Mouse (Mus musculus) midbrain, embryonic 16.5 days (tissue): ENCODE measurements around the gene Arhgap42. TPM values are rescaled to one million over a fixed set of nuclear protein-coding genes. Genes with fewer than 3 reads are reported as not detected.

Experiments
- ATAC-seq: fragments of 200-750 bp; cut with Nextera tagmentation; 2 replicates; pipeline ENCODE4 v1.8.0; 2017; ENCODE audit warnings: moderate TSS enrichment
- H3K27ac ChIP-seq: fragments of 300-500 bp; sonication (generic); 2 replicates; pipeline ENCODE4 v1.5.1; 2014; ENCODE audit warnings: mild to moderate bottlenecking, low read length, mixed read lengths
- H3K27me3 ChIP-seq: fragments of 300-500 bp; sonication (generic); 2 replicates; pipeline ENCODE4 v1.6.1; 2014; ENCODE audit warnings: low read depth, low read length, mixed read lengths; ENCODE audit not compliant: control insufficient read depth, insufficient read depth
- H3K36me3 ChIP-seq: fragments of 300-500 bp; sonication (generic); 2 replicates; pipeline ENCODE4 v1.6.1; 2014; ENCODE audit warnings: mild to moderate bottlenecking, low read length, moderate library complexity, mixed read lengths; ENCODE audit not compliant: control insufficient read depth, insufficient read depth
- H3K4me1 ChIP-seq: fragments of 300-500 bp; sonication (generic); 2 replicates; pipeline ENCODE4 v1.6.1; 2014; ENCODE audit warnings: mild to moderate bottlenecking, low read length, mixed read lengths; ENCODE audit not compliant: control insufficient read depth, insufficient read depth
- H3K4me2 ChIP-seq: fragments of 300-500 bp; sonication (generic); 2 replicates; pipeline ENCODE4 v1.6.1; 2014; ENCODE audit warnings: mild to moderate bottlenecking, low read length, mixed read lengths
- H3K4me3 ChIP-seq: fragments of 300-500 bp; sonication (generic); 2 replicates; pipeline ENCODE4 v1.5.1; 2014; ENCODE audit warnings: low read depth, mild to moderate bottlenecking, low read length, moderate library complexity, mixed read lengths
- H3K9ac ChIP-seq: fragments of 300-500 bp; sonication (generic); 2 replicates; pipeline ENCODE4 v1.6.1; 2014; ENCODE audit warnings: low read depth, low read length, mixed read lengths
- H3K9me3 ChIP-seq: fragments of 300-500 bp; sonication (generic); replicated peaks from 2 replicates; pipeline ENCODE4 v1.6.1; 2014; ENCODE audit warnings: mild to moderate bottlenecking, low read length, mixed read lengths; ENCODE audit not compliant: control insufficient read depth, poor library complexity, severe bottlenecking
- WGBS: fragments of 180-500 bp; shearing (Covaris S2); extraction: QIAGEN DNeasy Blood & Tissue Kit; methylation state at CpG from one replicate; pipeline ENCODE4 v1.1.7; 2014; 5-methylcytosine and 5-hydroxymethylcytosine counted together
- polyA plus RNA-seq: library from polyadenylated mRNA; unstranded; fragments of >200 nt; fragmentation: Nextera tagmentation; extraction: Ambion mirVana; gene quantifications from 2 replicates; pipeline ENCODE4 v1.2.1, GENCODE M21; 2015

Arhgap42 gene
- polyA plus RNA-seq, 1 experiment from 2014 or later: 14.7 TPM

- no peak overlapping the region for H3K27ac ChIP-seq
- no peaks in the 10 kb centered on the region for H3K4me1 ChIP-seq
- H3K4me2 ChIP-seq: no peak overlapping the region
- no peaks in the 10 kb centered on the region for H3K27me3 ChIP-seq
- H3K9ac ChIP-seq: no peak overlapping the region
- no peak for ATAC-seq
- no peak overlapping the region for H3K4me3 ChIP-seq
- no peaks in the 10 kb centered on the region for H3K9me3 ChIP-seq
- H3K36me3 ChIP-seq: no peaks in the 10 kb centered on the region
Observed at GRCm38 (mm10) chr9:9245994-9246393, 7.1 kb upstream of the Arhgap42 start.

GRCm38 (mm10) chr9:9243834-9244233 lies 4.9 kb upstream of the Arhgap42 start:
- no peak overlapping the region for H3K27ac ChIP-seq
- 63% methylated on average over 2 of the region's 4 CpGs for WGBS
- ATAC-seq: no peak
- H3K36me3 ChIP-seq: no peaks in the 10 kb centered on the region
- no peaks in the 10 kb centered on the region for H3K4me1 ChIP-seq
- H3K9me3 ChIP-seq: no peaks in the 10 kb centered on the region
- H3K4me3 ChIP-seq: no peak overlapping the region
- H3K4me2 ChIP-seq: no peak overlapping the region
- no peaks in the 10 kb centered on the region for H3K27me3 ChIP-seq
- no peak overlapping the region for H3K9ac ChIP-seq

GRCm38 (mm10) chr9:9241202-9241795 lies 2.4 kb upstream of the Arhgap42 start:
- H3K36me3 ChIP-seq: no peaks in the 10 kb centered on the region

GRCm38 (mm10) chr9:9237511-9237910 lies 1.4 kb downstream of the Arhgap42 start:
- Histone ChIP-seq H3K9me3 (no peaks in the 10 kb centered on the region), H3K9ac (no peak overlapping the region), H3K36me3 (no peaks in the 10 kb centered on the region), H3K27ac (no peak overlapping the region), H3K27me3 (no peaks in the 10 kb centered on the region), H3K4me3 (no peak overlapping the region), H3K4me1 (peaks cover 3% of the 10 kb centered on the region; the same call in 1 of the 2 replicates), H3K4me2 (peak overlapping the region; percentile 84)
- no peak for ATAC-seq
- WGBS: 43% methylated on average over 5 of the region's 5 CpGs

More at GRCm38 (mm10) chr9:9241202-9241795, 2.4 kb upstream of the Arhgap42 start:
- Histone ChIP-seq H3K4me3 (no peak overlapping the region), H3K9ac (no peak overlapping the region), H3K27ac (no peak overlapping the region), H3K9me3 (no peaks in the 10 kb centered on the region), H3K27me3 (no peaks in the 10 kb centered on the region), H3K4me2 (no peak overlapping the region), H3K4me1 (peaks cover 3% of the 10 kb centered on the region; the same call in 1 of the 2 replicates)
- 90% methylated on average over 7 of the region's 7 CpGs for WGBS
- ATAC-seq: no peak

GRCm38 (mm10) chr9:9229662-9230061 lies 9.2 kb downstream of the Arhgap42 start:
- 27% methylated on average over 3 of the region's 3 CpGs for WGBS
- no peak for ATAC-seq
- Histone ChIP-seq H3K27ac (no peak overlapping the region), H3K36me3 (no peaks in the 10 kb centered on the region), H3K9me3 (no peaks in the 10 kb centered on the region), H3K4me1 (no peaks in the 10 kb centered on the region), H3K4me2 (no peak overlapping the region), H3K27me3 (no peaks in the 10 kb centered on the region), H3K4me3 (no peak overlapping the region), H3K9ac (no peak overlapping the region)

- Histone ChIP-seq H3K4me1 (no peaks in the 10 kb centered on the region), H3K4me3 (no peak overlapping the region), H3K9me3 (no peaks in the 10 kb centered on the region), H3K9ac (no peak overlapping the region), H3K4me2 (no peak overlapping the region), H3K27ac (no peak overlapping the region), H3K27me3 (no peaks in the 10 kb centered on the region), H3K36me3 (no peaks in the 10 kb centered on the region)
- ATAC-seq: no peak
- WGBS: 84% methylated on average over 1 of the region's 1 CpGs
Observed at GRCm38 (mm10) chr9:9224837-9225236, 14.1 kb downstream of the Arhgap42 start.

- H3K9ac ChIP-seq: no peak overlapping the region
- H3K27me3 ChIP-seq: no peaks in the 10 kb centered on the region
- H3K4me3 ChIP-seq: no peak overlapping the region
- H3K36me3 ChIP-seq: no peaks in the 10 kb centered on the region
- no peaks in the 10 kb centered on the region for H3K9me3 ChIP-seq
- WGBS: 57% methylated on average over 3 of the region's 3 CpGs
- no peaks in the 10 kb centered on the region for H3K4me1 ChIP-seq
- no peak overlapping the region for H3K4me2 ChIP-seq
- no peak for ATAC-seq
- H3K27ac ChIP-seq: no peak overlapping the region
Observed at GRCm38 (mm10) chr9:9223384-9223783, 15.5 kb downstream of the Arhgap42 start.

- Histone ChIP-seq H3K9ac (no peak overlapping the region), H3K4me1 (no peaks in the 10 kb centered on the region), H3K4me2 (no peak overlapping the region), H3K4me3 (no peak overlapping the region), H3K27me3 (no peaks in the 10 kb centered on the region), H3K36me3 (no peaks in the 10 kb centered on the region), H3K27ac (no peak overlapping the region), H3K9me3 (no peaks in the 10 kb centered on the region)
- no peak for ATAC-seq
- WGBS: 87% methylated on average over 3 of the region's 3 CpGs
Observed at GRCm38 (mm10) chr9:9221950-9222486, 16.9 kb downstream of the Arhgap42 start.

- no peaks in the 10 kb centered on the region for H3K4me1 ChIP-seq
- H3K4me2 ChIP-seq: no peak overlapping the region
- no peaks in the 10 kb centered on the region for H3K36me3 ChIP-seq
- no peak overlapping the region for H3K9ac ChIP-seq
- no peaks in the 10 kb centered on the region for H3K27me3 ChIP-seq
- no peak for ATAC-seq
- no peak overlapping the region for H3K27ac ChIP-seq
- 93% methylated on average over 4 of the region's 4 CpGs for WGBS
- no peaks in the 10 kb centered on the region for H3K9me3 ChIP-seq
- H3K4me3 ChIP-seq: no peak overlapping the region
Observed at GRCm38 (mm10) chr9:9221185-9221584, 17.7 kb downstream of the Arhgap42 start.
